Mouse (Mus musculus) hindbrain, embryonic 16.5 days (tissue): ENCODE results near the gene Gm11733. TPM values are rescaled to one million over a fixed set of nuclear protein-coding genes. Genes with fewer than 3 reads are reported as not detected.

Experiments used
- ATAC-seq: fragments of 200-750 bp; cut with Nextera tagmentation; 2 replicates; pipeline ENCODE4 v1.8.0; 2017; ENCODE audit warnings: moderate TSS enrichment, moderate library complexity
- H3K27ac ChIP-seq: fragments of 300-500 bp; sonication (generic); 2 replicates; pipeline ENCODE4 v1.5.1; 2014; ENCODE audit warnings: low read depth, mild to moderate bottlenecking, control low read depth, low read length, moderate library complexity
- H3K27me3 ChIP-seq: fragments of 300-500 bp; sonication (generic); replicated peaks from 2 replicates; pipeline ENCODE4 v1.6.1; 2014; ENCODE audit warnings: low read length; ENCODE audit not compliant: control insufficient read depth, insufficient read depth
- H3K36me3 ChIP-seq: fragments of 300-500 bp; sonication (generic); 2 replicates; pipeline ENCODE4 v1.6.1; 2014; ENCODE audit warnings: mild to moderate bottlenecking, low read length, moderate library complexity, mixed read lengths; ENCODE audit not compliant: control insufficient read depth, insufficient read depth
- H3K4me1 ChIP-seq: fragments of 300-500 bp; sonication (generic); 2 replicates; pipeline ENCODE4 v1.6.1; 2014; ENCODE audit warnings: low read depth, low read length; ENCODE audit not compliant: control insufficient read depth, insufficient read depth
- H3K4me2 ChIP-seq: fragments of 300-500 bp; sonication (generic); 2 replicates; pipeline ENCODE4 v1.6.1; 2014; ENCODE audit warnings: mild to moderate bottlenecking, low read length, control low read depth, moderate library complexity
- H3K4me3 ChIP-seq: fragments of 300-500 bp; sonication (generic); 2 replicates; pipeline ENCODE4 v1.5.1; 2014; ENCODE audit warnings: mild to moderate bottlenecking, low read length, control low read depth, moderate library complexity
- H3K9ac ChIP-seq: fragments of 300-500 bp; sonication (generic); 2 replicates; pipeline ENCODE4 v1.6.1; 2014; ENCODE audit warnings: low read depth, mild to moderate bottlenecking, control low read depth, low read length, moderate library complexity
- H3K9me3 ChIP-seq: fragments of 300-500 bp; sonication (generic); 2 replicates; pipeline ENCODE4 v1.6.1; 2014; ENCODE audit warnings: mild to moderate bottlenecking, low read length, moderate library complexity; ENCODE audit not compliant: control insufficient read depth
- WGBS: fragments of 180-500 bp; shearing (Covaris S2); extraction: QIAGEN DNeasy Blood & Tissue Kit; methylation state at CpG from one replicate; pipeline ENCODE4 v1.1.7; 2014; 5-methylcytosine and 5-hydroxymethylcytosine counted together
- polyA plus RNA-seq: library from polyadenylated mRNA; unstranded; fragments of >200 nt; fragmentation: Nextera tagmentation; extraction: Ambion mirVana; gene quantifications from 2 replicates; pipeline ENCODE4 v1.2.1, GENCODE M21; 2015

Gm11733 gene
- polyA plus RNA-seq, 1 experiment from 2014 or later = 0.06 TPM

DNA sequence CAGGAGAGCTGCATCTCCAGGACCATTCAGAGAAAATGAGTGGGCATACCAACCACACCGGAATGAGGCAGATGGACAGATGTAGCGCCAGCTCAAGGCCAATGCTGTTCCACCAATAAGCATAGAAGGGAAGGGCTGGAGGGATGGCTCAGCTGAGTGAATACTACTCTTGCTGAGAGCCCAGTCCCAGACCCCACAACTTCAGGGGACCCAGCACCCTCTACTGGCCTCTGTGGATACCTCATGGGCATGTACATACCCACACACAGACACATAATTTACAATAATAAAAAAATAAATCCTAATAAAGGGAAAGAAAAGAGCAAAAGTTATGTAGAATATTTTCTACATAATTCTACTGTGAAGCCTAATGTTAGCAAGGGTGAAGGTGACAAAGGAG lies 9.0 kb upstream of the Gm11733 start:
- Histone ChIP-seq H3K4me3 (no peak overlapping the region), H3K4me2 (no peak overlapping the region), H3K27me3 (no peaks in the 10 kb centered on the region), H3K9ac (no peak overlapping the region), H3K4me1 (peaks cover 23% of the 10 kb centered on the region), H3K36me3 (no peaks in the 10 kb centered on the region), H3K27ac (no peak overlapping the region), H3K9me3 (no peaks in the 10 kb centered on the region)
- ATAC-seq = no peak
- 93% methylated on average over 2 of the region's 2 CpGs for WGBS

DNA sequence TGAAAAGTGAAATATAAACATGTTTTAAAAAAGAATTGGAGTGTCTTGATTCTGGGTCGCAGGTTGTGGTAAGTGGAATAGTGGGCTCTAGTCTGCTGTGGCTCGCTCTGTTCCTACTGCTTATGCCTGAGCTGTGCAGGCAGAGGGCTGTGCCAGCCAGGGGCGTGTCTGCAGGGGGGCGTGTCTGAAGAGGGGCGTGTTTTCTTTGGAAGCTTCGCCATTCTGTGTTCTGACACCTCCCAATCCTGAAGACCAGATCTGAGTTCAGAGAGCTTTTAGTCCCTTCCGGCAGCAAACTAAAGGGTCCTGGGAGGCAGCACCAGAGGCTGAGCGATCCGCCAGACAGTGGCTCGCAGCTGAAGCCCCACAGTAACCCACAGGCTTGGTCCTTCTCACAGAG lies 8.5 kb upstream of the Gm11733 start:
- H3K9me3 ChIP-seq = no peaks in the 10 kb centered on the region
- no peaks in the 10 kb centered on the region for H3K27me3 ChIP-seq
- ATAC-seq = no peak
- WGBS = 41% methylated on average over 10 of the region's 10 CpGs
- H3K4me3 ChIP-seq = no peak overlapping the region
- no peaks in the 10 kb centered on the region for H3K36me3 ChIP-seq
- H3K4me2 ChIP-seq = no peak overlapping the region
- H3K27ac ChIP-seq = no peak overlapping the region
- H3K4me1 ChIP-seq = peaks cover 25% of the 10 kb centered on the region
- H3K9ac ChIP-seq = no peak overlapping the region

DNA sequence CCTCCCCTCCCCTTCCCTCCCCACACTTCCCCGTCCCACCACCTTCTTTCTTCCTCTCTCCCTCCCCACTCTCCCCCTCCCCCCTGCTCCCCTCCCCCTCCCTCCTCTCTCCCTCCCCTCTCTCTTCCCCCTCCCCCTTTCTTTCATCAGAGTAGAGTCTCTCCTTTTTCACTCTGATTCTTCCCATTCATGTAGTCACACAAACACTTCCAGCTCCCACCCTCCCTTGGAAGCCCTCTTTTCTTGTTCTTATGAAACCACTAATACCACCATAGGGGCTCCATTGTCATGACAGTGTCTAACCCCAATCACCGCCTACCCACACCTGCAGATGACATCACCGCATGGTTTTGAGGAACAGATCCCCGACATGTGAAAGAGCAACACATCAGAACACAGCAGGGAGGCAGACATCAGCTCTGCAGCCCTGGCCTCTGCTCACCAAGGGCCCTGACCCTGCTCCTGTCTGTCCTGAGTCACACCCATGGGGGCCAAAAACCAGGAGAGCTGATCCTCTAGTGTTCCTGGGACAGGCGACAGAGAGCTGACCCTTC lies 7.5 kb upstream of the Gm11733 start:
- ATAC-seq = no peak
- Histone ChIP-seq H3K36me3 (no peaks in the 10 kb centered on the region), H3K9me3 (no peaks in the 10 kb centered on the region), H3K9ac (no peak overlapping the region), H3K4me3 (no peak overlapping the region), H3K4me2 (no peak overlapping the region), H3K4me1 (peaks cover 25% of the 10 kb centered on the region), H3K27ac (no peak overlapping the region), H3K27me3 (no peaks in the 10 kb centered on the region)
- 67% methylated on average over 5 of the region's 5 CpGs for WGBS

DNA sequence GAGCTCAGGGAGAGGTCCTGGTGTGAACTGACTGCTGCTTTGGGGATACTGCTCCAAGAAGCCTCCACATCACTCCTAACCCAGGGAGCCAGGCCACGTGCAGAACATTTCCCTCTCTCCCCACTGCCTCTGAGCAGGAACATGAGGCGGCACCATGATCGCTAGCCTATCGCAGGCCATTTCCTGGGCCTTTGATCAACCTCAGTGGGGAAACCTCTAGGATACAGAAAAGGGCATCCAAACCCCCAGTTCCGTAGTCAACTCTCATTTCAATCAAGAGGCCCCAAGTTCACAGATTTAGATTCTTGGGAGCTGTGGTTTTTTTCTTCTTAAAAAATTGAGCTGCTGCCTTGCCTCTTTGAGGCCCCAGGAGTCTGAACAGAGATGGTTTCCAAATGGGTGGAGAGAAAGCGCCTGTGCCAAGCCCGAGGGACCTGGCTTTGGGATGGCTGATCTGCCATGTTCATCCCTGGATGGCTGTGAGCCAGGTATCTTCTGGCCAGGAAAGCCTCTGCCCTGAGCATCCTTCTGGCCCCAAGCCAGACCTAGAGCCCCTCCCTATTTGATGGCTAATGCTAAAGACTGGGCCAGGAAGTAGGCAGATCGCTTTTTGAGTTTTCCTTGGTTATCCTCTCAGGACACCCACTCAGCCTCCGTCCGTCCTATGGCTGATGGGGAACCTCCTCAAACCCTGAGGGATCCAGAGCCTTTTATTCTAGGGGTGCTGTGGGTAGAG lies 5.7 kb upstream of the Gm11733 start:
- H3K27me3 ChIP-seq = no peaks in the 10 kb centered on the region
- H3K9ac ChIP-seq = no peak overlapping the region
- H3K4me1 ChIP-seq = peaks cover 33% of the 10 kb centered on the region
- peak overlapping the region; percentile 6; the same call in 1 of the 2 replicates for H3K4me2 ChIP-seq
- H3K4me3 ChIP-seq = no peak overlapping the region
- H3K36me3 ChIP-seq = no peaks in the 10 kb centered on the region
- WGBS = 29% methylated on average over 10 of the region's 10 CpGs
- ATAC-seq = no peak; the same call in 1 of the 2 replicates
- no peaks in the 10 kb centered on the region for H3K9me3 ChIP-seq
- H3K27ac ChIP-seq = peak overlapping the region; percentile 94

DNA sequence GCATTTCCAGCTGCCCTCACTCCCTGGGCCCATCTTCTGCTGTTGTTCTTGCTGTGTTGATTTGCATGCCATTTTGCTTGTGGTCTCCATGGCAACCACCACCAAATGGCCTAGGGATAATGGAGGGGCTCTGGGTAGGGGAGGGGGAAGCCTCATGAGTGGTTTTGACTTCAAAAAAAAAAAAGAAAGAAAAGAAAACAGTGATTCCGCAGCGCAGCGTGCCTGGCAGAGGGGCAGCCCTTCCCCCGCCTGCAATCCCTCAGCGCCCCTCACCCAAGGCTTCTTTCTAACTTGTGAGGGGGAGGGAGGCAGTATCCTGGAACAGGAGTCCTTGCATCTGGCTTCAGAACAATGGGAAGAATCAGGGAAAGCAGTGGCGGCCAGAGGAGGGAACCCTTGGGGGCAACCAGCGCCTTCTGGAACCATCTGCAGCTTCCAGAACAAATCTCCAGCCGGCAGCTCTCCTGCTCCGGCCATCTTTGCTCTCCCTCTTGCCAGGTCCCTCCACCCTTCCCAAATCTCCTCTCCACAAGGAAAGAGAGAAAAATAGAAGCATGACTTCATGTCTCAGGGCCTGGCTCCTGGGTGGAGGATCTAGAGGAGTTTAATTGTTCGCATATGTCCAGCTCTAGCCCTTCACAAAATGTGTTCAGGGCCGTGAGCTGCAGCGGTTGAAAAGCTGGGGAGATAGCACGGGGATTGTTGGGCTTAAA lies 5.0 kb upstream of the Gm11733 start:
- H3K27ac ChIP-seq = peak overlapping the region; percentile 94
- H3K4me2 ChIP-seq = peak overlapping the region; percentile 36
- WGBS = 5% methylated on average over 11 of the region's 13 CpGs
- H3K4me1 ChIP-seq = peaks cover 38% of the 10 kb centered on the region
- no peaks in the 10 kb centered on the region for H3K36me3 ChIP-seq
- peak; percentile 78 for ATAC-seq
- H3K4me3 ChIP-seq = no peak overlapping the region
- H3K27me3 ChIP-seq = no peaks in the 10 kb centered on the region
- H3K9me3 ChIP-seq = no peaks in the 10 kb centered on the region
- peak overlapping the region; percentile 47 for H3K9ac ChIP-seq

DNA sequence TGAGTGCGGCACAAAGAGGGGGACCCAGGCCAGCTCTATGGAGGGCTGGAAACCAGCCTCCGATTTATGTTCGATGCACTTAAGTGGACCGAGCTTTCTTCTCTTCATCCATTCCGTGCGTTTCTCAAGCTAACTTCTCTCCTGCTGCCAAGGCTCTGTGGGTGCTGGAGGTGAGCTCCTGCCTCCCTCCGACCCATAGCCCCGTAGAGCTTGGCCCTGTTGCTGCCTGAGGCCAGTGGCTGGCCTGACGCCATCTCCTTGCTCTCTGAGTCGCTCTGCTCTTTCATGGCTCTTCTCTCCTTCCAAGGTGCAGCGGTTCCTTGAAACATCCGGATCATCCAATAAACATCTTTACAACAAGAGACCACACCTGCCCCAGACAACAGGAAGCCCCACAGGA lies 4.4 kb upstream of the Gm11733 start:
- H3K36me3 ChIP-seq = no peaks in the 10 kb centered on the region
- no peak overlapping the region for H3K4me3 ChIP-seq
- H3K27ac ChIP-seq = peak overlapping the region; percentile 94
- H3K9me3 ChIP-seq = no peaks in the 10 kb centered on the region
- peak overlapping the region; percentile 36 for H3K4me2 ChIP-seq
- peaks cover 44% of the 10 kb centered on the region for H3K4me1 ChIP-seq
- ATAC-seq = no peak
- no peaks in the 10 kb centered on the region for H3K27me3 ChIP-seq
- H3K9ac ChIP-seq = peak overlapping the region; percentile 47
- WGBS = 32% methylated on average over 12 of the region's 12 CpGs

DNA sequence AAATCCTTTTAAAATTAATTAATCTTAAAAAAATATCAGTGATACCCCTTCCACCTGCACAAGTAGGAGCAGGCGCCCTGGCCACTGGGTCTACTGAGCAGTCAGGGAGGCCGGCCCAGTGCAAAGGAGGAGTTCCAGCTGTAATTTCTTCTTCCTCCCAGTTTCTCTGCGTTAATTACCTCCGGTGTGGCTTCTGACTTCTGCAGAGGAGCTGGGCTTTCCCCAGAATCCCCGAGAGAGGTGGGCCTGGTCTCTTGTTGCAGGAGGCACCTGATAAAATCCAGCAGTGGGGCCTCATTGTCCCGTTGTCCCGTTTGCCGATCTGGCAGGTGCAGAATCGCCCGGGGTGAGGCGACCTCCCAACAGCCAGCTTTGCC lies 1.9 kb upstream of the Gm11733 start:
- no peak for ATAC-seq
- Histone ChIP-seq H3K9me3 (no peaks in the 10 kb centered on the region), H3K4me1 (peaks cover 46% of the 10 kb centered on the region), H3K4me2 (peak overlapping the region; percentile 36), H3K27me3 (0 out of 2 replicates have a peak, but pooled peaks cover 2% of the 10 kb centered on the region), H3K36me3 (no peaks in the 10 kb centered on the region), H3K27ac (peak overlapping the region; percentile 58), H3K4me3 (peak overlapping the region; percentile 5), H3K9ac (0 out of 2 replicates have a peak overlapping the region, but pooled peaks have one; percentile 0)
- 8% methylated on average over 11 of the region's 11 CpGs for WGBS

DNA sequence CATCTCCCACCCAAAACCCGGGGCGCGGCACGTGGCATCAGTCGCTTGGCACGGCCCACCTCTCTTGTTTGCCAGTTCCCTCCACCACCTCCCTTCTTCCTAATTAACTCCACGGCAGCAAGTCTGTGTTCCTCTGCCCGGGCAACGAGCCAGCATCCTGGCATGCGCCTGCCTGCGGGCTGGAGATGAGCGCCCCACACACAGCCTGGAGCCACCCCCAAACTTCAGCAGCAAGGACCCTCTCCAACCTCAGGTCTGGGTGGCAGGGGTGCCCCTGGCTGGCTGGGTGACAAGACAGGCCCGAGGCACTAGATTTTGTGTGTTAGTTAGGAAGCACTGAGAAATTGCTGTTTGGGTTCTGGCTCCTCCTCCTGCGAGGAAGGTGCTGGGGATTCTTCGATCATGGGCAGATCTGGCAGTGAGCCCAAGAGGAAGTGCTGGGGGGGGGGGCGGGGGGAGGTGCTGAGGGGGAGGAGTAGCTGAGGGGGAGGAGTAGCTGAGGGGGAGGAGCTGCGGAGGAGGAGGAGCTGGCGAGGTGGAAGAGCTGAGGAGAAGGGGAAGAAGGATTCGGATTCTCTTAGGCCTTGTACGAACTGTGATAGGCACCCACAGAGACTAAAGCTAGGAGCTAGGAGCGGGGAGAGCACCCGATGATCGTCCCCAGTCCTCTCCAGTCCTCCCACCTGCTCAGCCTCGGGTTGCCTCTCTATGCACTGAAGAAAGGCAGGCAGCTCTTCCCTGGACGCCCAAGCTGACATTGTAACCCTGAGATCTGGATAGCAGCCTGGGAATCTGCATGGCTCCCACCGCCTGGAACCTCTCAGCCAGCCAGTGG lies 1.3 kb upstream of the Gm11733 start:
- Histone ChIP-seq H3K27me3 (0 out of 2 replicates have a peak, but pooled peaks cover 2% of the 10 kb centered on the region), H3K4me2 (peak overlapping the region; percentile 36), H3K36me3 (no peaks in the 10 kb centered on the region), H3K9me3 (no peaks in the 10 kb centered on the region), H3K4me1 (peaks cover 46% of the 10 kb centered on the region), H3K4me3 (peak overlapping the region; percentile 5), H3K9ac (0 out of 2 replicates have a peak overlapping the region, but pooled peaks have one; percentile 15), H3K27ac (peak overlapping the region; percentile 58)
- 2% methylated on average over 22 of the region's 26 CpGs for WGBS
- peak; percentile 68 for ATAC-seq
